Mouse (Mus musculus): ENCODE measurements around the gene Mecom. TPM values are rescaled to one million over a fixed set of nuclear protein-coding genes. Genes with fewer than 3 reads are reported as not detected.

The Mecom gene
- total and polyA plus RNA-seq, 3 experiments: not detected

DNA sequence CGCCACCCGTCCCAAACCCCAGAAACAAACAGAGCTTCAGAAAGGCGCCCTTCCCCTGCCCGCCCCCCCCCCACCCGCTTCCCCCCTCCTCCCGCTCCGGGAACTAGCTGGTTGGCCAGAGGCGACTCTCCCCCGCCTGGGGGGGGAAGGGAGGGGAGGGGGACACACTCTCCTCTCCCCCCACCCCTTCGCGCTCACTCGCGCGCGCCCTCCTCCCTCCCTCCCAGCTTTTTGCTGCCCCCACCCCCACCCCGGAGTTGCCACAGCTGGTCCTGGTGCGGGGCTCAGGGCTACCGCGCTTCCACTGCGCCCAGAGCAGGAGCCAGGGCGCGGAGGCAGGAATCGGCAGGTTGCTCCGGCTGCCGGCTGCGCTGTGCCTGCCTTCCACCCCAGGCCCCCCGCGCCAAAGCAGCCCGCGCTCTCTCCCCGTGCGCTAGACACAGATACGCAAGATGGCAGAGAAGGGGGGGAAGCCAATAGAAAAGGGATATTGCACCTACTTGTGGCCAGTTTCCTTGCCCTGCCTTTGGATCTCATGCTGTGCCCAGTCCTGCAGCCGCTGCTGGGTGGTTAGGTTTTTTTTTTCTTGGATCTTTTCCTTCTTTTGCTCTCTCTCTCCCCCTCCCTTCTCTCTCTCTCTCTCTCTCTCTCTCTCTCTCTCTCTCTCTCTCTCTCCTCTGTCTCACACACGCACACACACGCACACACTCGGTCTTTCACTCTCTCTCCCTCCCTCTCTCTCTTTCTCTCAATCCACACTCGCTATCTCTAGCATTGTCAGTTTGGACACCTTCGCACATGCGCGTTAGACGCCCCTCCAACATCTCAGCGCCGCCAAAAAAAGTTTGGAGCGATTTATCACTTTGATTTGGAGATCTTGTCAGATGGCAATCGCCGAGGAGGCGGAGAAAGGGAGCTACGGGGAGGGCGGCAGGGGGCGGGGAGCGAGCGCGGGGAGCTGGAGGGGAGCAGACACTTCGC lies 38.6 kb downstream of the Mecom start:
- Histone ChIP-seq H3K27ac (ENCODE audit: insufficient read depth, low read depth) (no peak overlapping the region), H3K9me3 (replicated peaks; ENCODE audit: low read length) (peaks cover 14% of the 10 kb centered on the region), H3K9ac (ENCODE audit: insufficient read depth, low read depth) (no peak overlapping the region), H3K4me3 (replicated peaks in 1 of 3; ENCODE audit: low read depth in 2 of 3, low read length in 2 of 3, poor library complexity in 1 of 3) (no peak overlapping the region), H3K4me1 (ENCODE audit: control insufficient read depth in 1 of 2, insufficient read depth in 2 of 2) (peaks cover 0 to 12% of the 10 kb centered on the region in 2 experiments; a peak in 2 of 4 replicates), H3K27me3 (replicated peaks) (no peaks in the 10 kb centered on the region), H3K36me3 (replicated peaks in 1 of 2; ENCODE audit: control insufficient read depth in 1 of 2, insufficient read depth in 1 of 2, low read length in 1 of 2) (no peaks in the 10 kb centered on the region), H3K79me2 (replicated peaks; ENCODE audit: control insufficient read depth, extremely low read depth, insufficient read depth, poor library complexity, severe bottlenecking) (no peaks in the 10 kb centered on the region), H3K4me2 (ENCODE audit: insufficient read depth, low read depth, poor library complexity, severe bottlenecking) (no peak overlapping the region)
- no peak for TF ChIP-seq UBTF (IDR thresholded peaks at IDR 0.05; ENCODE audit: low read depth, low read length)
- TF ChIP-seq MAFK (IDR thresholded peaks at IDR 0.05; ENCODE audit: insufficient replicate concordance, low read length): no peak
- TF ChIP-seq TBP (conservative IDR thresholded peaks at IDR 0.05; ENCODE audit: low read depth, low read length): no peak
- no peak for TF ChIP-seq ZMIZ1 (IDR thresholded peaks at IDR 0.05; ENCODE audit: low read depth, low read length)
- no peak for TF ChIP-seq RAD21 (IDR thresholded peaks at IDR 0.05; ENCODE audit: low read depth, low read length)
- no peak for TF ChIP-seq MYC (IDR thresholded peaks at IDR 0.05; ENCODE audit: low read depth, low read length)
- dilution Hi-C loops (cut with MboI; ENCODE audit: extremely low pct_ligation_motif_present, extremely low pct_unique_long_range_greater_than_20kb, low sequenced_read_pairs): no loop called here
- DNase-seq (ENCODE audit: extremely low read depth): no peak
- in situ Hi-C loops (cut with MboI; ENCODE audit: low pct_ligation_motif_present, low pct_unique_long_range_greater_than_20kb, low sequenced_read_pairs): no loop called here

DNA sequence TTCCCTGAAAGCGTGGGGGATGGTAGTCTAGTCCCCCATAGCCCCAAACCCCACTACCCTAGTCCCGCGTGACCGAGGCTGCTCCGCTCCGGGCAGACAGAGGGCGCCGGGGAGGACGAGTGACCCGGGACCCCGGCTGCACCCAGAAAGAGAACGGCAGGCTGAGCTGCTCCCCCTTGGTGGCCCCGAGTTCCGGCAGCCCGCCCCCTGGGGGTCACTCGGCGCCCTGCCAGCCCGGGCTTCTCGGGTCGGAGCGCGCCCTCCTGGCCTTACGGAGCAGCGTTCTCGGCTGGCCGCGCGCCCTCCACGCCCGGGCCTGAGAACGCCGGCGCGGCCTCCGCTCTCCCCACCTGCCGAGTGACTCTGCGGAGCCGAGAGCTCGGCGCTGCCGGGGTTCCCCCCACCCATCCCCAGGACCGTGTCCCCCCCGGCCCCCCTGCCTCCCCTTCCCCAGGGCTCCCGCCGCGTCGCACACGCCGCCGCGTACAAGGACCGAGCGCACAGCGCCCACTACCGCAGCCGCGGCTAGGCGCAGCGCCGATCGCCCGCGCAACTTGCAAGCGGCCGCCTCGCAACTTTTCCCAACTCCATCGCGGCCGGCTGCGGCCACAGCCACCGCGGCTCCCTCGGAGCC lies 39.4 kb downstream of the Mecom start:
- in situ Hi-C loops (cut with MboI; ENCODE audit: low pct_ligation_motif_present, low pct_unique_long_range_greater_than_20kb, low sequenced_read_pairs): no loop called here
- dilution Hi-C loops (cut with MboI; ENCODE audit: extremely low pct_ligation_motif_present, extremely low pct_unique_long_range_greater_than_20kb, low sequenced_read_pairs): no loop called here
- no peak overlapping the region for H3K27ac ChIP-seq (ENCODE audit: insufficient read depth, low read depth)

More for the DNA sequence above, 39.4 kb downstream of the Mecom start:
- no peaks in the 10 kb centered on the region for H3K79me2 ChIP-seq (replicated peaks; ENCODE audit: control insufficient read depth, extremely low read depth, insufficient read depth, poor library complexity, severe bottlenecking)
- H3K36me3 ChIP-seq (replicated peaks in 1 of 2; ENCODE audit: control insufficient read depth in 1 of 2, insufficient read depth in 1 of 2, low read length in 1 of 2): no peaks in the 10 kb centered on the region
- no peak overlapping the region for H3K4me2 ChIP-seq (ENCODE audit: insufficient read depth, low read depth, poor library complexity, severe bottlenecking)
- TF ChIP-seq ETS1 (conservative IDR thresholded peaks at IDR 0.05; ENCODE audit: low read depth, low read length) (no peak), MXI1 (IDR thresholded peaks at IDR 0.05; ENCODE audit: low read depth, low read length) (no peak), MAFK (IDR thresholded peaks at IDR 0.05; ENCODE audit: insufficient replicate concordance, low read length) (no peak), ZKSCAN1 (IDR thresholded peaks at IDR 0.05; ENCODE audit: borderline replicate concordance, low read depth, low read length) (no peak), MAZ (IDR thresholded peaks at IDR 0.05; ENCODE audit: low read depth, low read length) (no peak), PAX5 (IDR thresholded peaks at IDR 0.05; ENCODE audit: low read length) (no peak), MAX (IDR thresholded peaks at IDR 0.05; ENCODE audit: low read length) (no peak), POLR2AphosphoS2 (IDR thresholded peaks at IDR 0.05; ENCODE audit: low read depth, low read length) (no peak), MEF2A (IDR thresholded peaks at IDR 0.05; ENCODE audit: borderline replicate concordance, low read depth, low read length) (no peak), ELF1 (IDR thresholded peaks at IDR 0.05; ENCODE audit: low read depth, low read length) (no peak), NELFE (IDR thresholded peaks at IDR 0.05; ENCODE audit: low read depth, low read length) (no peak), RCOR1 (conservative IDR thresholded peaks at IDR 0.05; ENCODE audit: low read depth, low read length) (no peak), RAD21 (IDR thresholded peaks at IDR 0.05; ENCODE audit: low read depth, low read length) (no peak)
- H3K4me1 ChIP-seq (ENCODE audit: control insufficient read depth in 1 of 2, insufficient read depth in 2 of 2): peaks cover 0 to 12% of the 10 kb centered on the region in 2 experiments; a peak in 2 of 4 replicates
- H3K9ac ChIP-seq (ENCODE audit: insufficient read depth, low read depth): no peak overlapping the region
- H3K27me3 ChIP-seq (replicated peaks): no peaks in the 10 kb centered on the region
- peaks cover 13% of the 10 kb centered on the region for H3K9me3 ChIP-seq (replicated peaks; ENCODE audit: low read length)
- no peak overlapping the region for H3K4me3 ChIP-seq (replicated peaks in 1 of 3; ENCODE audit: low read depth in 2 of 3, low read length in 2 of 3, poor library complexity in 1 of 3)
- DNase-seq (ENCODE audit: extremely low read depth): no peak

Data from CH12.LX (cell line).